Mouse (Mus musculus): ENCODE data around the gene Vgll4. TPM values are rescaled to one million over a fixed set of nuclear protein-coding genes. Genes with fewer than 3 reads are reported as not detected.

Gene Vgll4
- total and polyA plus RNA-seq, 3 experiments, result 34.6 to 73.7 (median 37.3) TPM

DNA sequence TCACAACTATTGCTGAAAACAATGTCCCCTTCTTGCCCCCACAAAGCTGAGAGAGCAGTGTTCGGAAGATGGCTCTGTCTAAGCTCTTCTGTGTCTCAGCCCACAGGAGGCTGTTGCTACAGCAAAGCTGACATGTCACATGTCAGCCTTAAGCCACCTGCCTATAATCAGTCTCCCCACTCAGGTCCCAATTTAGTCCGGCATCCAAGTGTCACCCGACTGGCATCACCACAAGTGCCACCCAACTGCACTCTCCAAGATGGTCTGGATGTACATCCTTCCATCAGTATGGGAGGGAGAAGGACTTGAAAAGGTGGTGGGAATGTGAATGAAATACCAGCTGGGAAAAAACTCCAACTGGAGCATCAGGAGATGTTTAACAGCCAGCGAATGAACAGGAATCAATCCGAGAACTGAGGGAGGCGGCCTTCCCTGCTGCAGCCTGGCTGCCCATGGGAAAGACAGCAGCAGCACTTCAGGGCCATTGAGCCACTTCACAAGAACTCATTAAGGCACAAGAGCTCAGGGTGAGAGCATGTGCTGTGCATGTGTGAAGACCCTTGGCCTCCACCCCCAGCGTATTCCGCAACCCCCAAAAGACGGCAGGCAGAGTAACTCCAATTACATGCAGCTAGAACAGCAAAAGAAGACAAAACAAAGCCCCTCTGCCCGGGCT, 55.6 kb downstream of the Vgll4 start:
- no peak overlapping the region for H3K4me3 ChIP-seq (replicated peaks in 1 of 3; ENCODE audit: low read depth in 2 of 3, low read length in 2 of 3, poor library complexity in 1 of 3)
- in situ Hi-C loops (cut with MboI; ENCODE audit: low pct_ligation_motif_present, low pct_unique_long_range_greater_than_20kb, low sequenced_read_pairs), result no loop called here
- TF ChIP-seq CHD2 (IDR thresholded peaks at IDR 0.05; ENCODE audit: low read length) (no peak), POLR2A (IDR thresholded peaks at IDR 0.05; ENCODE audit: low read depth, low read length) (no peak), NELFE (IDR thresholded peaks at IDR 0.05; ENCODE audit: low read depth, low read length) (no peak), SMC3 (IDR thresholded peaks at IDR 0.05; ENCODE audit: low read depth, low read length) (no peak), KAT2A (IDR thresholded peaks at IDR 0.05; ENCODE audit: insufficient replicate concordance, low read length) (no peak)
- H3K4me1 ChIP-seq (ENCODE audit: control insufficient read depth in 1 of 2, insufficient read depth in 2 of 2), result peaks cover 21 to 82% of the 10 kb centered on the region in 2 experiments
- no peak for DNase-seq (ENCODE audit: extremely low read depth)
- H3K27ac ChIP-seq (ENCODE audit: insufficient read depth, low read depth), result no peak overlapping the region
- peaks cover 2 to 52% of the 10 kb centered on the region in 2 experiments for H3K36me3 ChIP-seq (replicated peaks in 1 of 2; ENCODE audit: control insufficient read depth in 1 of 2, insufficient read depth in 1 of 2, low read length in 1 of 2)
- H3K4me2 ChIP-seq (ENCODE audit: insufficient read depth, low read depth, poor library complexity, severe bottlenecking), result no peak overlapping the region
- no peaks in the 10 kb centered on the region for H3K27me3 ChIP-seq (replicated peaks)
- no peak overlapping the region for H3K9ac ChIP-seq (ENCODE audit: insufficient read depth, low read depth)
- dilution Hi-C loops (cut with MboI; ENCODE audit: extremely low pct_ligation_motif_present, extremely low pct_unique_long_range_greater_than_20kb, low sequenced_read_pairs), result no loop called here
- peaks cover 95% of the 10 kb centered on the region for H3K79me2 ChIP-seq (replicated peaks; ENCODE audit: control insufficient read depth, extremely low read depth, insufficient read depth, poor library complexity, severe bottlenecking)
- H3K9me3 ChIP-seq (replicated peaks; ENCODE audit: low read length), result no peaks in the 10 kb centered on the region

DNA sequence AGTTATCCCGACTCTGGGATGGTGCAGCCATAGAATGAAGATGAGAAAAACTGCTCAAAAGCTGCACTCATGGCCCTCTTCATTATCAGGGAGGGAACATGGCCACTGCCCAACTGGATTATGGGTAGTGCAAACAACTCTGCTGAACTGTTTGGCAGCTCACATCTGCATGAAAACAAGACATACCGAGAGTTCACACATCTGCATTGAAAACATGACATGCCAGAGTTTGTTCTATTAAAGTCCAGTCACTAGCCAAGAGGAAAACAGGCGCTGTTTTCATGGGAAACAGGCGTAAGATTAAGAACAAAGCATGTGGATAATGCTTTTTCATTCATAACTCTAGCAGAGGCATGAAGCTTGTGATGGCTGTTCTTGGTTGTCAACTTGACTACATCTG, 56.7 kb downstream of the Vgll4 start:
- peaks cover 19 to 82% of the 10 kb centered on the region in 2 experiments for H3K4me1 ChIP-seq (ENCODE audit: control insufficient read depth in 1 of 2, insufficient read depth in 2 of 2)

DNA sequence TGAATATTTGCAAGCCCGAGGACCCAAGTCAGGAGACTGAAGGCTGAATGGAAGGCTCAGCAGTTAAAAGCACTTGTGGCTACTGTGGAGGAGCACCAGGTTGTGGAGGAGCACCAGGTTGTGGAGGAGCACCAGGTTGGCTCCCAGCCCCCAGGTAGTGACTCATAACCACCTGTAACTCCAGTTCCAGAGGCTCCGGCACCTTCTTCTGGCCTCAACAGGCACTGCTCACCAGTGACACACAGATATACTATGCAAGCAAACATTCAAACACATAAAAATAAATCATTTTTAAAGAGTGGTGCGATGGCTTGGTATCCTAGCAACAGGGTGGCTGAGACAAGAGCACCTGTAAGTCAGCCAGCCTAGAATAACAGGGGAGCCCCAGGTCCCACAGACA, 58.3 kb downstream of the Vgll4 start:
- in situ Hi-C loops (cut with MboI; ENCODE audit: low pct_ligation_motif_present, low pct_unique_long_range_greater_than_20kb, low sequenced_read_pairs), result no loop called here
- DNase-seq (ENCODE audit: extremely low read depth), result no peak
- H3K9ac ChIP-seq (ENCODE audit: insufficient read depth, low read depth), result no peak overlapping the region
- H3K27ac ChIP-seq (ENCODE audit: insufficient read depth, low read depth), result no peak overlapping the region
- H3K4me1 ChIP-seq (ENCODE audit: control insufficient read depth in 1 of 2, insufficient read depth in 2 of 2), result peaks cover 11 to 82% of the 10 kb centered on the region in 2 experiments
- TF ChIP-seq MAZ (IDR thresholded peaks at IDR 0.05; ENCODE audit: low read depth, low read length) (no peak), MXI1 (IDR thresholded peaks at IDR 0.05; ENCODE audit: low read depth, low read length) (no peak), TCF12 (IDR thresholded peaks at IDR 0.05; ENCODE audit: low read depth, low read length) (no peak), UBTF (IDR thresholded peaks at IDR 0.05; ENCODE audit: low read depth, low read length) (no peak), POLR2A (IDR thresholded peaks at IDR 0.05; ENCODE audit: low read depth, low read length) (no peak), GABPA (IDR thresholded peaks at IDR 0.05; ENCODE audit: insufficient replicate concordance, low read depth, low read length) (no peak), BHLHE40 (IDR thresholded peaks at IDR 0.05; ENCODE audit: low read depth, low read length) (no peak), NELFE (IDR thresholded peaks at IDR 0.05; ENCODE audit: low read depth, low read length) (no peak)
- no peak overlapping the region for H3K4me2 ChIP-seq (ENCODE audit: insufficient read depth, low read depth, poor library complexity, severe bottlenecking)
- dilution Hi-C loops (cut with MboI; ENCODE audit: extremely low pct_ligation_motif_present, extremely low pct_unique_long_range_greater_than_20kb, low sequenced_read_pairs), result no loop called here
- H3K4me3 ChIP-seq (replicated peaks in 1 of 3; ENCODE audit: low read depth in 2 of 3, low read length in 2 of 3, poor library complexity in 1 of 3), result no peak overlapping the region
- H3K79me2 ChIP-seq (replicated peaks; ENCODE audit: control insufficient read depth, extremely low read depth, insufficient read depth, poor library complexity, severe bottlenecking), result peaks cover 94% of the 10 kb centered on the region
- peaks cover 2 to 45% of the 10 kb centered on the region in 2 experiments for H3K36me3 ChIP-seq (replicated peaks in 1 of 2; ENCODE audit: control insufficient read depth in 1 of 2, insufficient read depth in 1 of 2, low read length in 1 of 2)
- no peaks in the 10 kb centered on the region for H3K27me3 ChIP-seq (replicated peaks)
- H3K9me3 ChIP-seq (replicated peaks; ENCODE audit: low read length), result no peaks in the 10 kb centered on the region

More for the DNA sequence above, 56.7 kb downstream of the Vgll4 start:
- no peak for DNase-seq (ENCODE audit: extremely low read depth)
- Histone ChIP-seq H3K27ac (ENCODE audit: insufficient read depth, low read depth) (no peak overlapping the region), H3K4me3 (replicated peaks in 1 of 3; ENCODE audit: low read depth in 2 of 3, low read length in 2 of 3, poor library complexity in 1 of 3) (no peak overlapping the region), H3K36me3 (replicated peaks in 1 of 2; ENCODE audit: control insufficient read depth in 1 of 2, insufficient read depth in 1 of 2, low read length in 1 of 2) (peaks cover 2 to 49% of the 10 kb centered on the region in 2 experiments), H3K4me2 (ENCODE audit: insufficient read depth, low read depth, poor library complexity, severe bottlenecking) (no peak overlapping the region), H3K79me2 (replicated peaks; ENCODE audit: control insufficient read depth, extremely low read depth, insufficient read depth, poor library complexity, severe bottlenecking) (peaks cover 95% of the 10 kb centered on the region), H3K27me3 (replicated peaks) (no peaks in the 10 kb centered on the region), H3K9me3 (replicated peaks; ENCODE audit: low read length) (no peaks in the 10 kb centered on the region), H3K9ac (ENCODE audit: insufficient read depth, low read depth) (no peak overlapping the region)
- in situ Hi-C loops (cut with MboI; ENCODE audit: low pct_ligation_motif_present, low pct_unique_long_range_greater_than_20kb, low sequenced_read_pairs), result no loop called here
- TF ChIP-seq RCOR1 (conservative IDR thresholded peaks at IDR 0.05; ENCODE audit: low read depth, low read length) (no peak), ZKSCAN1 (IDR thresholded peaks at IDR 0.05; ENCODE audit: borderline replicate concordance, low read depth, low read length) (no peak), MEF2A (IDR thresholded peaks at IDR 0.05; ENCODE audit: borderline replicate concordance, low read depth, low read length) (no peak), SIN3A (IDR thresholded peaks at IDR 0.05; ENCODE audit: low read length) (no peak), TCF12 (IDR thresholded peaks at IDR 0.05; ENCODE audit: low read depth, low read length) (no peak), NELFE (IDR thresholded peaks at IDR 0.05; ENCODE audit: low read depth, low read length) (no peak), ELF1 (IDR thresholded peaks at IDR 0.05; ENCODE audit: low read depth, low read length) (no peak), UBTF (IDR thresholded peaks at IDR 0.05; ENCODE audit: low read depth, low read length) (no peak), ETS1 (conservative IDR thresholded peaks at IDR 0.05; ENCODE audit: low read depth, low read length) (no peak), USF2 (conservative IDR thresholded peaks at IDR 0.05; ENCODE audit: low read depth, low read length) (no peak), ZMIZ1 (IDR thresholded peaks at IDR 0.05; ENCODE audit: low read depth, low read length) (no peak), ZC3H11A (IDR thresholded peaks at IDR 0.05; ENCODE audit: low read depth, low read length) (no peak), TBP (conservative IDR thresholded peaks at IDR 0.05; ENCODE audit: low read depth, low read length) (no peak), BHLHE40 (IDR thresholded peaks at IDR 0.05; ENCODE audit: low read depth, low read length) (no peak), SMC3 (IDR thresholded peaks at IDR 0.05; ENCODE audit: low read depth, low read length) (no peak), NRF1 (IDR thresholded peaks at IDR 0.05; ENCODE audit: low read depth, low read length) (no peak)
- dilution Hi-C loops (cut with MboI; ENCODE audit: extremely low pct_ligation_motif_present, extremely low pct_unique_long_range_greater_than_20kb, low sequenced_read_pairs), result no loop called here

All from CH12.LX (cell line).